Mouse (Mus musculus): ENCODE measurements around the gene Drap1. TPM values are rescaled to one million over a fixed set of nuclear protein-coding genes. Genes with fewer than 3 reads are reported as not detected.

Drap1 gene
- total RNA-seq (2021), result 100 to 1,000 TPM; 168 to 192 TPM
- long read RNA-seq, experiment 1, transcript Drap1-201 (7 exons, 992 nt), result major isoform, 121 of 142 reads
- long read RNA-seq, experiment 1, transcript Drap1-203 (7 exons, 939 nt), result minor isoform, 5 of 142 reads
- long read RNA-seq, experiment 1, partial matches to known transcripts, result 4 of 142 reads
- long read RNA-seq, experiment 1, other reads (novel, unspliced or antisense), result 7 of 142 reads
- long read RNA-seq, experiment 2, transcript Drap1-203 (7 exons, 939 nt), result minor isoform, 6 of 141 reads
- long read RNA-seq, experiment 2, transcript Drap1-201 (7 exons, 992 nt), result major isoform, 115 of 141 reads
- long read RNA-seq, experiment 2, partial matches to known transcripts, result 7 of 141 reads
- long read RNA-seq, experiment 2, other reads (novel, unspliced or antisense), result 6 of 141 reads

DNA sequence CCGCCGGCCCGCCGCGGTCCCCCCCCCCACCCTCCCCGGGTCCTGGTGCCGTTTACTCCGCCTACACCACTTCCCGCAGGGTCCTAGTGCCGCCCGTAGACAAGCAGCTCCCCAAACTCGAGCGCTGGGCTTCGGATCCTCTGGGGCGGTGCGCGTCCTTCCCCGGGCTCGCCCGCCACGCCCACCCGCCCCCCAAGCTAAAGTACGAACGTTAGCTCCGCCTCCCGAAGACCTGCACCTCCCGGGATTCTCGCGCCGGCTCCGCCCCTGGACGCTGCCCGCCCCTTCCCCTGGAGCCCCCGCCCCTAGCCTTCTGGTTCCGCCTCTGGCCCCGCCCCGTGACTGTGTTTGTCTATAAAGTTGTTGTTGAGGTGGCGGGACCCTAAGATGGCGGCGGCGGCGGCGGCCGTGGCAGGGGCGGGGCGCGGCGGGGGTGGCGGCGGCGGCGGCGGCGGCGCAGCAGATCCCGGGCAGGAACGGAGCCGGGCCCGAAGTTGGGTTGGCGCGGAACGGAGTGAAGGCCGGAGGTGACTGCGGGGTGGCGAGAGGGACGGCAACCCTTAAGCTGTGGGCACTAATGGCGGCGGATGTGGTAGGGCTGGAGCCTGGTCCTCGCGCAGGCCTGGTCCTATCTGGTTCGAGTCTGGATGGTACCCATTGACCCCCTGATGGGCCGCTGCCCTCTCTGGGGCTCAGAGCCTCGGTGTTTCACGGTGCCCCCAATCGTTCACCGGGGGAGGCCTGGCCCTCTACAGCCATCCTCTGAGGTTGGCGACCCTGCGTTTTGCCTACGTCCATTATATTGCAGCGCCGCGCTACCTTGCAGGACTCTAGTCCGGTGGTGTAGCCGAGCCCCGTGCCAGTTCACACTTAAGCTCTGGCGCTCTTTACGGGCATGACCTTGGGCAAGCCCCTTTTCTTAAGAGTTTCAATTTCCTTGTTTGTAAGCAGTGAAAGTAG is at the start of gene Drap1, which contains the start of gene AI837181:
TSS of gene Drap1 (minus strand) at position 198 of the 960 bp plus-strand sequence.
TSS of gene AI837181 (plus strand) at position 363 of the 960 bp plus-strand sequence.
- peak; percentile 93 to 95 for DNase-seq (ENCODE audit: low spot score in 2 of 2)
- intact Hi-C loops (cut with DNase I), result no loop called here

DNA sequence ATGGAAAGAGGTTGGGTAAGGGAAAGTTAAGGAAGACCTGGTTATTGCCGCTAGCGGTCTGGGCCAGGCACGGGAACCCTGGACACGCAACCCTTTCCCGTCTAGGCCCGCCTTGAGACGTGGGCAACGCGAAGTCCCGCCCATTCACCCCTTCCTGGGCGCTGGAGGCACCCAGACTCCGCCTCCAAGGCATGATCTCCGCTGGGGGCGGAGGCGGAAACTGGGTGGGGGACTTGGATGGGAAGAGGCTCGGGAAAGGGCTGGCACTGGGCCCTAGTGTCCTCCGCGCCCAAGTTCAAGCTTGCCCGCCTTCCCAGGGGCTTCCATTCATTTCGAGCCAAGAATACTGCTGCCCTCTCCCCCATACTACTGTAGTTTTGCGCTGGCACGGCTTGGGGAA is 48.9 kb upstream of the Drap1 start, which contains the start of gene Efemp2:
TSS of gene Efemp2 (plus strand) at position 235 of the 400 bp plus-strand sequence.
- intact Hi-C loops (cut with DNase I), result no loop called here
- peak; percentile 50 to 71 for DNase-seq (ENCODE audit: low spot score in 2 of 2)

DNA sequence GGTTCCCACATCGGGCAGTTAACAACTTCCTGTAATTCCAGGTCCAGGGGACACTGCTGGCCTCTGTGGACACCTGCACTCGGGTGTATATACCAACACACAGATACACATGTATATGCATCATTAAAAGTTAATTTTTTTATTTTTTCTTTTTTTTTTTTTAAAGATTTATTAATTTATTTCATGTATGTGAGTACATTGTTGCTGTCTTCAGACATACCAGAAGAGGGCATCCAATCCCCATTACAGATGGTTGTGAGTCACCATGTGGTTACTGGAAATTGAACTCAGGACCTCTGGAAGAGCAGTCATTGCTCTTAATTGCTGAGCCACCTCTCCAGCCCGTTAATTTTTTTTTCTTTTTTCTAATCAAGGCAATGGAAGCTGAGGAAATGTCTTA is 48.1 kb upstream of the Drap1 start:
- no peak for DNase-seq (ENCODE audit: low spot score in 2 of 2)
- intact Hi-C loops (cut with DNase I), result no loop called here

DNA sequence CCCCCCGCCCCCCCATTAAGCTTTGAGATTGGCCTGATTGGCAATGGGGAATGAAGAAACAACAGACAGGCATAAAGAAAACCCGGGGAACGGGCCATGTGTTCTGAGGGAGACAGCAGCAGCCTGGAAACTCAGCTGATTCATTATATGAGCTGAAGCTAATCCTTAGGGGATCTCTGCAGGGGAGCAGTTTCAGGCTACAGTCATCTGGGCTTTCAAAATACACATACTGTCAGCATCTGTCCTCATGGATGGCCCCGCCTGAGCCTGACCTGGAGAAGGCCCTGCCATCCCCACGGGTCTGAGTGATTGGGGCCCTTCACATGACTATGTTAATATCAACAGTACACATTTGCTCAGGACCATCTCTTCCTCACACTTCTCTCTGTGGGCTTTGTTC is 47.1 kb upstream of the Drap1 start:
- DNase-seq (ENCODE audit: low spot score in 2 of 2), result no peak
- intact Hi-C loops (cut with DNase I), result no loop called here

DNA sequence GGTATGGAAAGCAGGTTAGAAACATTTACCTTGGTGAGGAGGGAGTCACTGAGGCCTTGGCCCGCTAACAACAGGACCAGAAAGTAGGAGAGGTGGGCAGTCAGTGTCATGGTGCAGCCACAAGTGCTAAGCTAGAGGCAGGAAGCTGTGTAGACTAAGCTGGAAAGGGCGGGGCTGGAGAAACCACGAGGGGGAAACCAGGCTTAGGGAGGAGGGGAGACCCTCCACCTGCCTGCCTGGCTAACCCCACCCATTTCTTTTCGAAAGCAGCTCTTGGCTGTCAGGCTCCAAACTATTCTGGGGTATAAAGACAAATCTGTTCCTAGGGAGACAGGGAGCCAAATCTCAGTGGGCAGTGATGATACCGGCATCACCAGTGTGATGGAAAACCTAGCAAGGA is 43.6 kb upstream of the Drap1 start, which contains the start of gene Ctsw:
TSS of gene Ctsw (minus strand) at position 134 of the 400 bp plus-strand sequence.
- DNase-seq (ENCODE audit: low spot score in 2 of 2), result peak in 1 of 2 experiments; percentile 54
- intact Hi-C loops (cut with DNase I), result no loop called here

DNA sequence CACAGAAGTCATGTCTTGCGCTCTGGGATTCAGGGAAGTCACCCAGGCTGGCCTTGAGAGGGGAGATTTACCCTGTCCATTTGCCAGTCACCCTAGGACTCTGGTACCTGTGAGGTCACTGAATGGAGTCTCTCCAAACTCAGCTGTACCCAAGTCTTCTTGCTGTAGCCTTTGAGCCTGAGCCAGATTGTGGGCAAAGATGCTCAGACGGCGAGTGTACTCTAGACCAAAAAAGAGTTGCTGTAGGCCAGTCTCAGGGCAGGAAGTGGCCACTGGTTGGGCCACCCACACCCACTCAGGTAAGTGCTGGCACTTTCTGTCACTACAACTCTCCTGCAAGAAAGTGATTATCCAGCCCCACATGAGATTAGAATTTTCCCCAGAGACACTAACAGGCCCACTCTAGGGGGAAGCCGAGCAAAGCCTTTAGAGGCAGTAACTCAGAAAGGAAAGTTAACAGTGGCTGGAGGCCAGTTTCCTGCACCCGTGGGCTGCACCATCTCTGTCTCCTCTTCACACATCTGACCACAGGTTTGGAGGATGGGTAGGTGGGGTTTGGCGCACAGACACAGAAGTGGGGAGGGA is 42.2 kb upstream of the Drap1 start:
- intact Hi-C loops (cut with DNase I), result no loop called here
- no peak for DNase-seq (ENCODE audit: low spot score in 2 of 2)

DNA sequence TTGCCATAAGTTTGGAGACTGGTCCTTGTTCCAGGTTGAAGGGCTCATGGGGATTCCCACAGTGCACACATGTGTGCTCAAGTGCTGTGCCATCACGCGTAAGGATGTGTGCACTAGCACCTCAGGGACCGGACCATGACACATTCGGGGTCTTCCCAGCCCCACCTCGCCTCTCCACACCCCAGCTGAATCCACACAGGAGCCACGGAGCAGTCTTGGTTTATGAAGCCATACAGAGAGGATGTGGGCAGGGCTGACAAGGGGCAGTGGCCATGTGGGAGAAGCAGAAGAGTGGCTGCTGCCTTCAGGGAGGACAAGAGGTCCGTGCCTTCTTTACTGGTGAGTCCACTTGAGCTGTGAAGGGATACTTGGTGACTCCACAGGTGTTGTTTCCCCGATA is 40.3 kb upstream of the Drap1 start:
- intact Hi-C loops (cut with DNase I), result no loop called here
- no peak for DNase-seq (ENCODE audit: low spot score in 2 of 2)

DNA sequence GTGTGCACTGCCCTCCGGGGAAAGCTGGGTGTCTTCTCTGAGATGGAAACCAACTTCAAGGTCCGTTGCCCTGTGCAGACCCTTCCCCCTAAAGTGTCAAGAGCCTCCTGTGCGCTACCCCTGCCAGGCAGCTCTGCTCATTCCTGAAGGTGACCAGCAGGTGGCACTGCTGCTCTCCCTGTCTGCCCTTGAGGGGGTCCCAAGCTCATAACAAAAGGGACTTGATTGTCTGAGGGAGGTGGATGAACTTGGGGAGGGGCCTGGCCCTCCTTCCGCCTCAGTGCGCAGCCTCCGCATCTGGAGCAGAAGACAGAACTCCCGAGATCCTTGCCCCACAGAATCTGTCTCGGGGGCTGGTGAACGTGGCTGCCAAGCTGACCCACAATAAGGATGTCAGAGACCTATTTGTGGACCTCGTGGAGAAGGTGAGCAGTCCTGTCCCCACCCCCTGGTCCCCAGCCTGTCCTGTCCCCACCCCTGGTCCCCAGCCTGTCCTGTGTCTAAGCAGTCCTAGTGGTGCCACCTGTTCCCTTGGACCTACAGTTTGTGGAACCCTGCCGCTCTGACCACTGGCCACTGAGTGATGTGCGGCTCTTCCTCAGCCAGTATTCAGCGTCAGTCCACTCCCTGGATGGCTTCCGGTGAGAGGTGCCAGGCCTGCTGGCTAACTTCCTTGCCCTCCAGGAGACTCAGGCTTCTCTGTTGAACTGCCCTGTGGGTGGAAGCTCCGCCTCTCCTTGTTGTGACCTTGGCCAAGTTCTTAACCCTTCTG is 39.2 kb upstream of the Drap1 start:
- intact Hi-C loops (cut with DNase I), result loop anchor here (5.0 kb wide), 1 partner anchor 103 kb away; the partner anchor contains the start of gene Ap5b1
- peak in 1 of 2 experiments; percentile 64 for DNase-seq (ENCODE audit: low spot score in 2 of 2)

DNA sequence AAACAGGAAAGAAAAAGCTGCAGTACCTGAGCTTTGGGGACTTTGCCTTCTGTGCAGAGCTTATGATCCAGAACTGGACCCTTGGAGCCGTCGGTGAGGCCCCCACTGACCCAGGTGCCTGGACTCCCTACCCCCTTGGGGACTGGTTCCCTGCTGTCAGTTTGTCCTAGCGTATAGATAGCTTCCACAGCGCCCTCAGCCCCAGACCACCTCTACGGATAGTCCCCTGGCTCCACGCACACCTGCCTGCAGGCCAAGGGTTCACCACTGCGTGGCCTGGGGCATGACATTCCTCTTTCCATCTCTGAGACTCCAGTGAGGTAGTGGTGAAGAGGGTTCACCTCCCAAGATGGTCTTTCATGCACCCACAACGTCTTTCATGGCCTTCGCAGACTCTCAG is 38.4 kb upstream of the Drap1 start:
- DNase-seq (ENCODE audit: low spot score in 2 of 2), result no peak
- intact Hi-C loops (cut with DNase I), result loop anchor here (5.0 kb wide), 1 partner anchor 104 kb away; the partner anchor contains the start of gene Ap5b1

DNA sequence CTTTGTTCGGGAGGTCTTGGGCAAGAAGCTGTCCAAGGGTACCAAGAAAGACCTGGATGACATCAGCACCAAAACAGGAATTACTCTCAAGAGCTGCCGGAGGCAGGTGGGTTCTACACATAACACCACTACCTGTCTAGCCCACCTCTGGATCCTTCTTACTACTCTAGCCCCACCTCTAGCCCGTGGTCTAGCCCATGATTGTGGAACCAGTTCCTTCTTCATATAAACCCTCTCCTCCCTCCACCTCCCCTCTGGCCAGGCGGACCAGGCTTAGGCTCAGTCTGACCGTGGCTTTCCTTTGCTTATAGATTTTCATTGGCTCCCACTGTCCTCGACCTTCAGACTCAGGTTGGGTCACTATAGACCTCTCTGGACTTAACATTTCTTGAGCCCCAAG is 36.6 kb upstream of the Drap1 start:
- no peak for DNase-seq (ENCODE audit: low spot score in 2 of 2)
- intact Hi-C loops (cut with DNase I), result loop anchor here (2.0 to 5.0 kb wide), 2 partner anchors 27 to 106 kb away; partner anchors contain the start of genes Ap5b1 and Mus81

DNA sequence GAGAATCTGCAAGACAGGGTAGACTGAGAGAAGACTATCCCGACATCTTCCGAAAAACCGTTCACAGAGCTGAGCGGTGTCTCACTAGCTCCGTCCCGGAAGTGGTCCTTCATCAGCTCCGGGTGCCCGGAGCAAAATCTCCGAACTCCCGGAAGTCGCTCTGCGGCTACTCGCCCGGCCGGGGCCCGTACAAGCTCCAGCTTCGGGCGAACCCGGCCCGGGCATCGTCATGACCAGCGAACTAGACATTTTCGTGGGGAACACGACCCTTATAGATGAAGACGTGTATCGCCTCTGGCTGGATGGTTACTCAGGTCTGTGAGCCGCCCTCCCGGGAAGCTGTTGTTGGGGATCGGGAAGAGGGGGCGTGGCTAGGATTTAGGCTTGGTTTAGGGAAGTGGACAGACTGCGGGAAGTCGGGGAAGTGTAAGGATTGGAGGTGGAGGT is 35.7 kb upstream of the Drap1 start, which contains the start of gene Fibp:
TSS of gene Fibp (plus strand) at position 151 of the 447 bp plus-strand sequence.
- intact Hi-C loops (cut with DNase I), result loop anchor here (2.0 to 5.0 kb wide), 2 partner anchors 28 to 107 kb away; partner anchors contain the start of genes Ap5b1 and Mus81
- DNase-seq (ENCODE audit: low spot score in 2 of 2), result peak; percentile 89

DNA sequence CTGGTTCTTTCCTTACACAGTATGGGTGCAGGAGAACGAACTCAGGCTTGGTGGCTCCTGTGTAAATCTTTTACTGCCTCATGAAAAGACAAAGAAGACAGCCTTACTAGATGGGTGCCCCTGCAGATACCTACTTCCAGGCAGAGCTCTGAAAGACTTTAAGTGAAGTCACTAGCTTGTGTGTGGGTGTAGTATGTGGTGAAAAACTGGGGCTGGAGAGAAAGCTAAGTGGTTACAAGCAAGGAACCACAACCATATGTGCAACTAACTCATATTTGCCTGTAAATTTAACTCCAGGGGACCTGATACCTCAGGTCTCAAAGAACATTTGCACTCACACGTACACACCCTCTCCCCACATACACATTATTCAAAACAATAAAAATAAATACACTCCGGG is 35.1 kb upstream of the Drap1 start:
- intact Hi-C loops (cut with DNase I), result loop anchor here (2.0 to 5.0 kb wide), 2 partner anchors 29 to 107 kb away; partner anchors contain the start of genes Ap5b1 and Mus81
- DNase-seq (ENCODE audit: low spot score in 2 of 2), result no peak

DNA sequence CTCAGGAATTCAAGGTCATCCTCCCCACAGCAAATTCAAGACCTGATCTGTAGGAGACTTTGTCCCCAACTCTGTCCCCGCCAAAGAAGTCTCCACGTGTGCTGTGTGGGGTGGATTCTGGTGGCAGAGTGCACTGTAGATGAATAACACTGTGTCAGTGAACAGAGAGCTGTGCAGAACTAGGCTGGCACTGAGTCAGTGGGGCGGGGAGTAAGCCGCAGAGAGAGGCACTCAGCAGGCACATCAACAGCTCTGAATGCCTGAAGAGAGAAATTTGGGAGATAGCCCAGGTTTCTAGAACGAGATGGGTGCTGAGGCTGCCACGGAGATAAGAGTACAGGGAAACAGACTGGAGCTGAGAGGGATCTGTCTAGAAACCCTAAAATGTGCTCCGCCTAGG is 34.2 kb upstream of the Drap1 start:
- intact Hi-C loops (cut with DNase I), result no loop called here
- peak; percentile 51 to 81 for DNase-seq (ENCODE audit: low spot score in 2 of 2)

DNA sequence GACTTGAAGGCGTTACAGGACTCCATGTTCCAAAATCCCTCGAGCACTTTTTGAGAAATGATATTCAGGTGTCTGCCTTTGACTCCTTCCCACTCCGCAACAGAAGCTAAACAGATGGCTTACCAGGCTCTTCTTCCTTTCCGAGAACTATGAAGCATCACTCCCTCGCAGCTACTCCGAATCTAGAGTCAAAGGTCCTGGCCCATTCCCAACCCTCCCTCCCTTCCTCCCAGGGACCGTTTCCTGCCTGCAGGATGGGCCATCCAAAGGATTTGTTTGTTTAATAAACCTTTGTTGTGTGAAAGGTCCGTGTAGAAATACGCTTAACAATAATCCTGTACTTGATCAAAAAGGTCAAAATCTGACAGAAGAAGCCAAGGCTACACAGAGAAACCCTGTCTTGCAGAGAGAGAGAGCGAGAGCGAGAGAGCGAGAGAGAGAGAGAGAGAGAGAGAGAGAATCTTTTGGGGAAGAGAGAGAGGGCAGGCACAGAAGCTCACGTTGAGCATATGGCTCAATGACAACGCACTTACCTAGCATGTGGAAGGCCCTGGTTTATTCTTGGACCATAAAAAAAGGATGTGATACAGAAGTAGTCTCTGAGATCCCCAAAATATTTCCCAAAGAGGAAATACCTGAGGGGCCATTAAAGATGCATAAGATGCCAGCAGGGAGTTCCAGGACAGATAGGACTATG is 33.1 kb upstream of the Drap1 start, which contains the start of gene Ccdc85b:
TSS of gene Ccdc85b (minus strand) at position 149 of the 697 bp plus-strand sequence.
- no peak for DNase-seq (ENCODE audit: low spot score in 2 of 2)
- intact Hi-C loops (cut with DNase I), result no loop called here

DNA sequence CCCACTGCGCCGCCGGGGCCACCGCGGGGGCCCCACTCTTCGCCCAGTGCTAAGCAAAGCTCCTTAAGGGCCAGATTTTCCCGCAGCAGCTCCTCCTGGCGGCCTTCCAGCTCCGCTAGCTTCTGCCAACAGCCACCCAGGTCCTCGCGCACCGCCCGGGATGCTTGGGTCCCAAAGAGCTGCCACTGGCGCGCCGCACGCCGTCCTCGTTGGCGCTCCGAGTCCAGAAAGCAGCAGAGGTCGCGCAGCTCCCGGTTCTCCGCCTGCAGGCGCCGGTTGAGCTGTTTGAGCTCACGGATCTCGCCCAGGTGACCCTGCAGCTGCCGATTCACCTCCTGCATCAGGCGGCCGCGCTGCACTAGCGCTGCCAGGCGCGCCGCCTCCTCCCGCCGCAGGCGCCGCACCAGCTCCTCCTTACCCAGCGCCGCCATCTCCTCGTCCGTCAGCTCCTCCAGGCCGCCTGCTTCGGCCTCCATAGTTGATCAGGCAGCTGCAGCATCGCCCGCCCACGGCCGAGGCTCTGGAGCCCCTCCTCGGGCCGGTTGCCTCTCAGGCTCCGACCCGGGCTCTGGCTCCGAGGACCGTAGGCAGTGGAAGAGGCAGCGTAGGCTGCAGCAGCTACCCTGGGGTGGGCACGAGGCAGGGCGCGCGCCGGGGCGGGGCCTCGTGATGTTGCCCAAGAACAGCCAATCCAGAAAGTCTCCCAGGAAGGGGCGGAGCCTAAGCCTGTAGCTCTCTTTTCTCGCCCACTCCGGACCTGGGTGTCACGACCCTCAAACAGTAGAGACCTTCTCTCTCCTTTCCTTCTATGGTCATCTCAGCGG is 32.4 kb upstream of the Drap1 start:
- DNase-seq (ENCODE audit: low spot score in 2 of 2), result peak; percentile 96 to 98
- intact Hi-C loops (cut with DNase I), result no loop called here

DNA sequence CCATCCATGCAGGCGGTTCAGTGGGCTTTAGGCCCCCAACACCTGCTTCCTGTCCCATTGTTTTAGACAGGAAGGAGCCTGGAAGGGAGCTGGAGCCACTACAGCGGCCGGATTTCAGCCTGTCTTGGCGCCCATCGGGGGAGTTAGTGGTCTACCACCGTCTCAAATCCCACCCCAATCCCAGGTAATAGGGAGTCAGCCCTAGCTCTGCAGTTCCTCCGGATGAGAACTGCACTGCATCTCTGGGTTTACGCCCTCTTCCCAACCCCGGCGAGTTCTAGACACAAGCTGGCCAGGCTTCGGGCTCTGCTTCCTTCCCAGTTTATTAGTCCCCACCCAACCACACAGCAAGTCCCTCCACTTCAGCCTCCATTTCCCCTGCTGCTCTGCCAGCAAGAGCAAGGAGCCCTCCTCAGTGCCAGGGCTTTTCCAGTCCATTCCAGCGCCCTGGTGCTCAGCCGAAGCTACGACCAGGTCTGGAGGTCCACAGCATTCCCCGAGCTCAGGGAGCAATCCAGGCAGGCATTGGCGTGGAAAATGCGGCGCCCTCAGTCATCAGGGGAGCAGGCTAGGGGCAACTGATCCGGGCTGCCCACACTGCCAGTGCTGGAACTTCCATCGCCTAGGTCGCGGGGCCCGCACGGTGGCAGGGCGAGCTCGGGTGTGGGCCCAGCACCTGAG is 31.6 kb upstream of the Drap1 start:
- intact Hi-C loops (cut with DNase I), result no loop called here
- DNase-seq (ENCODE audit: low spot score in 2 of 2), result no peak

Data from left cerebral cortex, postnatal 14 days (tissue).